Mouse (Mus musculus): ENCODE measurements at regions not wholly inside any gene's neighbourhood (a gene's known extent, or its start where the extent isn't known, plus 50 kb on each side); places are given as distances from the start of the nearest gene placed in this dataset.

DNA sequence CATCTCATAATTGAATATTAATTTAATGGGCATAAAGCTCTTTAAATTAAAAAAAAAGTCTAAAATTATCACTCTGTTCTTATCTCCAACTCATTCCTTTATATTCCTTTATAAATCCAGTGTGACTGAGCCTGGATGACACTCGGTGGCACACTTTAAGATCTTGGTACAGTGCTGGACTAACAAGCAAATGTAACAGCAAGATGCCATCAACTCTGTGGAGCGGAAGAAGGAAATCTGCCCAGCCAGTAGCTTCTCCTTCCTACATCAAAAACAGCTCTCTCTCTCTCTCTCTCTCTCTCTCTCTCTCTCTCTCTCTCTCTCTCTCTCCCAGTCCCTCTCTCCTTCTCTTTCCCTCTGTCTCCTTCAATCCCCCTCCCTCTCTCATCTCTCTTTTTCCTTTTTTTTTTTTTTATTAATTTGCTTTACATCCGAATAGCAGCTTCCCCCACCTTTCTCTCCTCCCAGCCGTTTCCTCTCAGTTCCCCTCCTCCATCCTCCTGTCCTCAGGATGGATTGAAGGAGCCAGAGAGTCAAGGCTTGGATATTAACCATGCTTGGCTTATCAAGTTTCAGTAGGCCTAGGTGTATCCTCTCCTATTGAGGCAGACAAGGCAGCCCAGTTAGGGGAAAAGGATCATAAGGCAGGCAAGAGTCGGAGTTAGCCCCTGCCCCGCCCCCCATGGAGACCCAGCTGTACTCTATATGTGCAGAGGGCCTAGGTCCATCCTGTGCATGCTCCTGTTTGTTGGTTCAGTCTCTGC is 130.4 kb upstream of the Tmtc2 start:
- Histone ChIP-seq H3K9ac (replicated peaks) (no peak overlapping the region), H3K36me3 (no peaks in the 10 kb centered on the region), H3K4me2 (no peak overlapping the region), H3K27ac (replicated peaks) (no peak overlapping the region), H3K27me3 (replicated peaks) (no peaks in the 10 kb centered on the region), H3K9me3 (replicated peaks) (no peaks in the 10 kb centered on the region), H3K4me1 (no peaks in the 10 kb centered on the region), H3K4me3 (replicated peaks) (no peak overlapping the region)
- no peak for ATAC-seq (ENCODE audit: low FRiP score)
- WGBS: 75% methylated on average over 6 of the region's 6 CpGs

GRCm38 (mm10) chr10:105693131-105693530 is 118.9 kb upstream of the Tmtc2 start:
- ATAC-seq (ENCODE audit: low FRiP score): no peak
- Histone ChIP-seq H3K9me3 (replicated peaks) (no peaks in the 10 kb centered on the region), H3K36me3 (no peaks in the 10 kb centered on the region), H3K4me3 (replicated peaks) (no peak overlapping the region), H3K27ac (replicated peaks) (no peak overlapping the region), H3K4me1 (no peaks in the 10 kb centered on the region), H3K27me3 (replicated peaks) (no peaks in the 10 kb centered on the region), H3K9ac (replicated peaks) (no peak overlapping the region), H3K4me2 (no peak overlapping the region)
- 52% methylated on average over 4 of the region's 4 CpGs for WGBS

- H3K9ac ChIP-seq (replicated peaks): no peak overlapping the region
- H3K4me3 ChIP-seq (replicated peaks): no peak overlapping the region
- H3K4me1 ChIP-seq: no peaks in the 10 kb centered on the region
- H3K4me2 ChIP-seq: no peak overlapping the region
- no peaks in the 10 kb centered on the region for H3K36me3 ChIP-seq
- H3K9me3 ChIP-seq (replicated peaks): no peaks in the 10 kb centered on the region
- WGBS: 64% methylated on average over 9 of the region's 9 CpGs
- ATAC-seq (ENCODE audit: low FRiP score): no peak
- no peak overlapping the region for H3K27ac ChIP-seq (replicated peaks)
- no peaks in the 10 kb centered on the region for H3K27me3 ChIP-seq (replicated peaks)
Measured at GRCm38 (mm10) chr10:105689388-105689787, 115.1 kb upstream of the Tmtc2 start.

DNA sequence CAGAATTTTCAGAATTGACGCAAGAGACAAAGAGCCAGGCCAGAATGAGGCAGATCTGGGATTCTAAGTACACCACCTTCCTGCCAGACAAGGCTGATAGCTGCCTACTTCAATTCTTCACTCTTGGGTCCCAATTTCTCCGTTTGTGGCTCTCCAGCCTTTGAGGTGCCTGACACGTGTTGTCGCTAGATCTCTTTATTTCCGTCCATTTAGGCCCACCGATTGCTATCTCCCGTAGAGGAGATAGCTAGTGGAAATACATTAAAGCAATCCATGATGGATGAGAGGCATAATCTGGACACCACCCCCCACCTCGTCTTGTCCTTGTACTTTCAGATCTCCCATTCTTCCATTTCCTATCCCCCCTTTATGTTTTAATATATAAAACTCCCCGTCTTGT is 114.6 kb upstream of the Tmtc2 start:
- Histone ChIP-seq H3K9me3 (replicated peaks) (no peaks in the 10 kb centered on the region), H3K9ac (replicated peaks) (no peak overlapping the region), H3K4me3 (replicated peaks) (no peak overlapping the region), H3K27ac (replicated peaks) (no peak overlapping the region), H3K4me2 (no peak overlapping the region), H3K36me3 (no peaks in the 10 kb centered on the region), H3K4me1 (no peaks in the 10 kb centered on the region), H3K27me3 (replicated peaks) (no peaks in the 10 kb centered on the region)
- ATAC-seq (ENCODE audit: low FRiP score): no peak
- 79% methylated on average over 9 of the region's 9 CpGs for WGBS

- ATAC-seq (ENCODE audit: low FRiP score): no peak
- Histone ChIP-seq H3K4me3 (replicated peaks) (no peak overlapping the region), H3K27ac (replicated peaks) (no peak overlapping the region), H3K4me2 (no peak overlapping the region), H3K27me3 (replicated peaks) (no peaks in the 10 kb centered on the region), H3K9ac (replicated peaks) (no peak overlapping the region), H3K9me3 (replicated peaks) (no peaks in the 10 kb centered on the region), H3K36me3 (no peaks in the 10 kb centered on the region), H3K4me1 (no peaks in the 10 kb centered on the region)
- WGBS: 61% methylated on average over 5 of the region's 5 CpGs
Measured at GRCm38 (mm10) chr10:105686876-105687275, 112.6 kb upstream of the Tmtc2 start.

DNA sequence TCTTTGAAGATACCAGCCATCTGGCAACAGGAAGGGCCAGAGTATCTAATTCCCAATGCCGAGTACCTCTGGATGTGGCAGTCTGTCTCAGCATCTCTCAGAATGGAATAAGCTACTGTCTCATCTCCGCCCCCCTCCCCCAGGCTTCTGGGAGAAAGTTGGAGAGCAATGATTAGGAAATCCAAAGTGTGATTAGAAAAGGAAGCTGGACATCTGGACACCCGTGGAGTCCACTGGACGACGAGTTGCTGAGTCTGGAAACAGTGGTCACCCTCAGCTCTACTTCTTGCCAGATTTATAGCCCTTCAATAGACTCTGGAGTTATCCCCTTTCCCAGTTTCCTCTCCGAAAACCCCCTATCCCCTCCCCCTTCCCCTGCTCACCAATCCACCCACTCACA is 105.3 kb upstream of the Tmtc2 start:
- no peak overlapping the region for H3K4me3 ChIP-seq (replicated peaks)
- H3K9me3 ChIP-seq (replicated peaks): no peaks in the 10 kb centered on the region
- no peaks in the 10 kb centered on the region for H3K27me3 ChIP-seq (replicated peaks)
- H3K27ac ChIP-seq (replicated peaks): no peak overlapping the region
- H3K36me3 ChIP-seq: no peaks in the 10 kb centered on the region
- no peak overlapping the region for H3K4me2 ChIP-seq
- 85% methylated on average over 6 of the region's 6 CpGs for WGBS
- H3K4me1 ChIP-seq: no peaks in the 10 kb centered on the region
- no peak overlapping the region for H3K9ac ChIP-seq (replicated peaks)
- no peak for ATAC-seq (ENCODE audit: low FRiP score)

DNA sequence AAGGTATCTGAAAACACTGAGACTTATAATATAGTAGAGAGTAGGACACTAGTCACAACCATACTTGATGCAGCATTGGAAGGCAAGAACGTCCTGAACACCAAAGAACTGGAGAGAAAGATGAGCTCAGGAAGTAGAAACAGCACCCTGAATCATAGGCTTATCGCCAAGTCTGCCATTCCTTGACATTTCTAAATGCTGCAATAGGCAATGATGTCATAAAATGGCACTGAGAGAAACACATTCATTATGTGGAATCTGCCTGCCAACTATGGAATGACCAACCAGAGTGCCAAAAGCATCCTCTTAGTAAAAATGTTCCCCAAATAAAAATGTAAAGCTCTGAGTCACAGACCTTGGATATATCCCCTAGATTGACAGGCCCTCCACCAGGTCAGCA is 92.7 kb upstream of the Tmtc2 start:
- H3K4me3 ChIP-seq (replicated peaks): no peak overlapping the region
- H3K4me2 ChIP-seq: no peak overlapping the region
- H3K9ac ChIP-seq (replicated peaks): no peak overlapping the region
- H3K4me1 ChIP-seq: no peaks in the 10 kb centered on the region
- H3K27me3 ChIP-seq (replicated peaks): no peaks in the 10 kb centered on the region
- H3K36me3 ChIP-seq: no peaks in the 10 kb centered on the region
- no peak overlapping the region for H3K27ac ChIP-seq (replicated peaks)
- H3K9me3 ChIP-seq (replicated peaks): no peaks in the 10 kb centered on the region
- 86% methylated on average over 2 of the region's 2 CpGs for WGBS
- ATAC-seq (ENCODE audit: low FRiP score): no peak

DNA sequence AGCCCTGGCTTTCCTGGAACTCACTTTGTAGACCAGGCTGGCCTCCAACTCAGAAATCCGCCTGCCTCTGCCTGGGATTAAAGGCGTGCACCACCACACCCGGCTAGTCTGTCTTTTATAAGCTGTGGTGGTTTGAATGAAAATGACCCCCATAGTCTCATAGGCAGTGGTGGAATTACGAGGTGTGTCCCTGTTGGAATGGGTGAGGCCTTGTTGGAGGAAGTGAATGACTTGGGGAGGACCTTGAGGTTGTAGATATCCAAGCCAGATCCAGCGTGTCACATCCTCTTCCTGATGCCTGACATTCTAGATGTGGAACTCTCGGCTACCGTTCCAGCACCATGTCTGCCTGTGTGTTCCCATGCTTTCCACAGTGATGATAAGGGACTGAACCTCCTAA is 86.5 kb upstream of the Tmtc2 start:
- H3K4me2 ChIP-seq: no peak overlapping the region
- no peak overlapping the region for H3K9ac ChIP-seq (replicated peaks)
- H3K27ac ChIP-seq (replicated peaks): no peak overlapping the region
- H3K9me3 ChIP-seq (replicated peaks): no peaks in the 10 kb centered on the region
- 94% methylated on average over 7 of the region's 7 CpGs for WGBS
- no peak for ATAC-seq (ENCODE audit: low FRiP score)
- H3K36me3 ChIP-seq: no peaks in the 10 kb centered on the region
- no peaks in the 10 kb centered on the region for H3K27me3 ChIP-seq (replicated peaks)
- H3K4me3 ChIP-seq (replicated peaks): no peak overlapping the region
- no peaks in the 10 kb centered on the region for H3K4me1 ChIP-seq

- Histone ChIP-seq H3K27ac (replicated peaks) (no peak overlapping the region), H3K27me3 (replicated peaks) (no peaks in the 10 kb centered on the region), H3K36me3 (no peaks in the 10 kb centered on the region), H3K4me3 (replicated peaks) (no peak overlapping the region), H3K4me2 (no peak overlapping the region), H3K9ac (replicated peaks) (no peak overlapping the region), H3K4me1 (no peaks in the 10 kb centered on the region), H3K9me3 (replicated peaks) (no peaks in the 10 kb centered on the region)
- WGBS: 71% methylated on average over 2 of the region's 2 CpGs
- no peak for ATAC-seq (ENCODE audit: low FRiP score)
Measured at GRCm38 (mm10) chr10:105656788-105657187, 82.5 kb upstream of the Tmtc2 start.

GRCm38 (mm10) chr10:105652475-105652874 is 78.2 kb upstream of the Tmtc2 start:
- Histone ChIP-seq H3K9me3 (replicated peaks) (no peaks in the 10 kb centered on the region), H3K4me1 (no peaks in the 10 kb centered on the region), H3K4me2 (no peak overlapping the region), H3K27ac (replicated peaks) (no peak overlapping the region), H3K9ac (replicated peaks) (no peak overlapping the region), H3K36me3 (no peaks in the 10 kb centered on the region), H3K27me3 (replicated peaks) (no peaks in the 10 kb centered on the region), H3K4me3 (replicated peaks) (no peak overlapping the region)
- ATAC-seq (ENCODE audit: low FRiP score): no peak
- WGBS: 84% methylated on average over 2 of the region's 2 CpGs

- Histone ChIP-seq H3K9me3 (replicated peaks) (no peaks in the 10 kb centered on the region), H3K4me2 (peak overlapping the region; percentile 38), H3K4me3 (replicated peaks) (no peak overlapping the region), H3K36me3 (no peaks in the 10 kb centered on the region), H3K9ac (replicated peaks) (no peak overlapping the region), H3K27ac (replicated peaks) (peak overlapping the region; percentile 58), H3K27me3 (replicated peaks) (no peaks in the 10 kb centered on the region), H3K4me1 (peaks cover 10% of the 10 kb centered on the region; the same call in 1 of the 2 replicates)
- WGBS: 24% methylated on average over 9 of the region's 9 CpGs
- peak; percentile 91 for ATAC-seq (ENCODE audit: low FRiP score)
Measured at GRCm38 (mm10) chr10:105639011-105639451, 64.8 kb upstream of the Tmtc2 start.

DNA sequence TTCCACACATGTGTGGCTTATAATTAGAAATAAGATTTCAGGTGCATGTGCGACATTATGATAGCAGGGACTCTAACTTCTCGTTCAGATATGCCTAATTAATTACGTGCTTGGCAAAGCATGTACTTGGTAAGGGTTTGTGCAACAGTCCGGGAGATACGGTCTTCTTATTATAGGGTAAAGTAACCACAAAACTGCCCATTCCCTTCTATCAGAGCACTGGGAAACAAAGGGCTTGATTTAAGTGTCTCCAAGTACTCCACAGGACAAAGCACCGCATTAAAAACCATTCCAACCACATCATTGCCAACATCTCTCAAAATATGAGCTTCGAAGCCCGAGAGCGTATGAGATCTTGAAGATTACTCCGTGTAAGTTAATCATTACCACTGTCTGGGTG is 64.2 kb upstream of the Tmtc2 start:
- H3K4me2 ChIP-seq: peak overlapping the region; percentile 38
- no peaks in the 10 kb centered on the region for H3K36me3 ChIP-seq
- H3K4me1 ChIP-seq: peaks cover 10% of the 10 kb centered on the region; the same call in 1 of the 2 replicates
- H3K9me3 ChIP-seq (replicated peaks): no peaks in the 10 kb centered on the region
- no peaks in the 10 kb centered on the region for H3K27me3 ChIP-seq (replicated peaks)
- no peak overlapping the region for H3K9ac ChIP-seq (replicated peaks)
- H3K27ac ChIP-seq (replicated peaks): peak overlapping the region; percentile 52
- no peak overlapping the region for H3K4me3 ChIP-seq (replicated peaks)
- WGBS: 44% methylated on average over 10 of the region's 10 CpGs
- peak; percentile 46; the same call in 1 of the 2 replicates for ATAC-seq (ENCODE audit: low FRiP score)
